Mouse (Mus musculus): ENCODE data around the gene Zfp385b. TPM values are rescaled to one million over a fixed set of nuclear protein-coding genes. Genes with fewer than 3 reads are reported as not detected.

Zfp385b gene
- polyA plus RNA-seq, 1 experiment from 2014 or later, result 4.7 TPM

DNA sequence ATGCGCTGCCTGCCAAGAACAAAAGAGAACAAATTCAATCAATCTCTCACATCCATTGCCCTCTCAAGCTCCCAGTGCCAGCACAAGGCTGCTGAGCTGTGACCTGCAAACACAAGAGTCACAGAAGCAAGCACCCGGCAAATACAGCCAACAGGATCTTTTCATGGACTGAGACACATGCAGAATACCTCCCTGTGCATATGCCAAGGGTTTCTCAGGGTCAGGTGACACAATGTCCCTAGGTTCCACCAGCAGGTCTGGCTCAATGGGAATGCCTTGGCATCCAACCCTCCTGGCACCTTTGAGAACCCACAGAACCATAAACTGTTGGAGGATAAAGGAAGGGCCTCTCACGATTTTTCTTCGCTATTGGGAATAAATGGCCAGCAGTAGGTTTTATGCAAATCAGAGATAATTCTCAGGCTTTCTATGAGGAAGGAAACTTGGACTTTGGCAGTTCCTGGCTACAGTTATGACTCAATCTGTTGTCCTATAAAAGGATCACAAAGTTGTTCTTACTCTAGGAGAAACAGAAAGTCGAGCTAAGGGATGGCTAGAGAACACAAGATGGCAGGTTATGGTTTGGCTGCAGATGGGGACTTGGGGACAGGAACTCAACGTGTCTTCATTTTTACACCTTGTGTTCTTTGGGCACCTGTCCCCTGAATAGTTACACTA, 315.6 kb downstream of the Zfp385b start:
- Histone ChIP-seq H3K4me2 (ENCODE audit: low read length) (no peak overlapping the region), H3K4me1 (ENCODE audit: control insufficient read depth, insufficient read depth, low read length) (0 out of 2 replicates have a peak, but pooled peaks cover 4% of the 10 kb centered on the region), H3K9me3 (replicated peaks; ENCODE audit: control insufficient read depth, low read length) (no peaks in the 10 kb centered on the region), H3K4me3 (ENCODE audit: low read depth, low read length) (no peak overlapping the region), H3K36me3 (ENCODE audit: control insufficient read depth, insufficient read depth, low read length) (no peaks in the 10 kb centered on the region), H3K27me3 (replicated peaks; ENCODE audit: control insufficient read depth, insufficient read depth, low read length) (no peaks in the 10 kb centered on the region), H3K27ac (ENCODE audit: low read depth, low read length) (no peak overlapping the region), H3K9ac (ENCODE audit: low read length) (no peak overlapping the region)
- DNase-seq (ENCODE audit: low spot score) (no peak), ATAC-seq (no peak)
- WGBS, result 89% methylated on average over 6 of the region's 6 CpGs

- 84% methylated on average over 8 of the region's 8 CpGs for WGBS
Observed at GRCm38 (mm10) chr2:77503217-77503616, 316.2 kb downstream of the Zfp385b start.

GRCm38 (mm10) chr2:77502458-77502857, 317.0 kb downstream of the Zfp385b start:
- Histone ChIP-seq H3K36me3 (ENCODE audit: control insufficient read depth, insufficient read depth, low read length) (no peaks in the 10 kb centered on the region), H3K4me3 (ENCODE audit: low read depth, low read length) (no peak overlapping the region), H3K27ac (ENCODE audit: low read depth, low read length) (no peak overlapping the region), H3K27me3 (replicated peaks; ENCODE audit: control insufficient read depth, insufficient read depth, low read length) (no peaks in the 10 kb centered on the region), H3K4me2 (ENCODE audit: low read length) (no peak overlapping the region), H3K9ac (ENCODE audit: low read length) (no peak overlapping the region), H3K9me3 (replicated peaks; ENCODE audit: control insufficient read depth, low read length) (no peaks in the 10 kb centered on the region), H3K4me1 (ENCODE audit: control insufficient read depth, insufficient read depth, low read length) (0 out of 2 replicates have a peak, but pooled peaks cover 4% of the 10 kb centered on the region)
- ATAC-seq, result peak; percentile 32; the same call in 1 of the 2 replicates
- DNase-seq (ENCODE audit: low spot score), result peak; percentile 37
- WGBS, result 76% methylated on average over 8 of the region's 8 CpGs

More at GRCm38 (mm10) chr2:77503217-77503616, 316.2 kb downstream of the Zfp385b start:
- Histone ChIP-seq H3K4me1 (ENCODE audit: control insufficient read depth, insufficient read depth, low read length) (0 out of 2 replicates have a peak, but pooled peaks cover 4% of the 10 kb centered on the region), H3K4me3 (ENCODE audit: low read depth, low read length) (no peak overlapping the region), H3K27me3 (replicated peaks; ENCODE audit: control insufficient read depth, insufficient read depth, low read length) (no peaks in the 10 kb centered on the region), H3K27ac (ENCODE audit: low read depth, low read length) (no peak overlapping the region), H3K36me3 (ENCODE audit: control insufficient read depth, insufficient read depth, low read length) (no peaks in the 10 kb centered on the region), H3K9me3 (replicated peaks; ENCODE audit: control insufficient read depth, low read length) (no peaks in the 10 kb centered on the region), H3K9ac (ENCODE audit: low read length) (no peak overlapping the region), H3K4me2 (ENCODE audit: low read length) (no peak overlapping the region)
- ATAC-seq (no peak), DNase-seq (ENCODE audit: low spot score) (no peak)

- H3K36me3 ChIP-seq (ENCODE audit: control insufficient read depth, insufficient read depth, low read length), result no peaks in the 10 kb centered on the region
- no peak overlapping the region for H3K4me3 ChIP-seq (ENCODE audit: low read depth, low read length)
- H3K27me3 ChIP-seq (replicated peaks; ENCODE audit: control insufficient read depth, insufficient read depth, low read length), result no peaks in the 10 kb centered on the region
- DNase-seq (ENCODE audit: low spot score) (no peak), ATAC-seq (no peak)
- H3K4me2 ChIP-seq (ENCODE audit: low read length), result no peak overlapping the region
- no peaks in the 10 kb centered on the region for H3K9me3 ChIP-seq (replicated peaks; ENCODE audit: control insufficient read depth, low read length)
- WGBS, result 27% methylated on average over 6 of the region's 6 CpGs
- H3K27ac ChIP-seq (ENCODE audit: low read depth, low read length), result no peak overlapping the region
- H3K9ac ChIP-seq (ENCODE audit: low read length), result no peak overlapping the region
- H3K4me1 ChIP-seq (ENCODE audit: control insufficient read depth, insufficient read depth, low read length), result no peaks in the 10 kb centered on the region
Observed at GRCm38 (mm10) chr2:77500480-77500879, 319.0 kb downstream of the Zfp385b start.

DNA sequence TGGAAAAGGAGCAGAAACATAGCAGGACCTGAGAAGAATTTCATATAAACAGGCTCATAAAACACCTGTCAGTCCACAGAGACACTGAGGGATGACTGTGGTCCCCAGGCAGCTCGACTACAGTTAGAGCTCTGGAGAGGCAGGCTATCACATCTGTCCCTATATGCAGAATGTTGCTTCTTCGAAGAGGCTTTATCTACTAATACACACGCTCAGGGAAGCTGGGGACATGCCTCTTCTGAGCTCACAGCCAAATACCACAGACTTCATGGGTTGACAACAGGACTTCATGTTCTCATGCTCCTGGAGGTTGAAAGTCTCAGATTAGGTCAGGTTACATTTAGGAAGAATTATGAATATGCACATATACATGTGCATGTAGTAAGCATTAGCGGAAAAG, 321.1 kb downstream of the Zfp385b start:
- no peak for DNase-seq (ENCODE audit: low spot score)
- no peaks in the 10 kb centered on the region for H3K36me3 ChIP-seq (ENCODE audit: control insufficient read depth, insufficient read depth, low read length)
- no peak overlapping the region for H3K9ac ChIP-seq (ENCODE audit: low read length)
- no peak for ATAC-seq
- no peaks in the 10 kb centered on the region for H3K4me1 ChIP-seq (ENCODE audit: control insufficient read depth, insufficient read depth, low read length)
- no peak overlapping the region for H3K4me2 ChIP-seq (ENCODE audit: low read length)
- no peaks in the 10 kb centered on the region for H3K27me3 ChIP-seq (replicated peaks; ENCODE audit: control insufficient read depth, insufficient read depth, low read length)
- no peaks in the 10 kb centered on the region for H3K9me3 ChIP-seq (replicated peaks; ENCODE audit: control insufficient read depth, low read length)
- 88% methylated on average over 4 of the region's 4 CpGs for WGBS
- H3K4me3 ChIP-seq (ENCODE audit: low read depth, low read length), result no peak overlapping the region
- no peak overlapping the region for H3K27ac ChIP-seq (ENCODE audit: low read depth, low read length)

- Histone ChIP-seq H3K9me3 (replicated peaks; ENCODE audit: control insufficient read depth, low read length) (no peaks in the 10 kb centered on the region), H3K27me3 (replicated peaks; ENCODE audit: control insufficient read depth, insufficient read depth, low read length) (no peaks in the 10 kb centered on the region), H3K4me1 (ENCODE audit: control insufficient read depth, insufficient read depth, low read length) (no peaks in the 10 kb centered on the region), H3K36me3 (ENCODE audit: control insufficient read depth, insufficient read depth, low read length) (no peaks in the 10 kb centered on the region), H3K4me2 (ENCODE audit: low read length) (no peak overlapping the region), H3K27ac (ENCODE audit: low read depth, low read length) (no peak overlapping the region), H3K9ac (ENCODE audit: low read length) (no peak overlapping the region), H3K4me3 (ENCODE audit: low read depth, low read length) (no peak overlapping the region)
- 94% methylated on average over 6 of the region's 6 CpGs for WGBS
- no peak for ATAC-seq
- DNase-seq (ENCODE audit: low spot score), result no peak
Observed at GRCm38 (mm10) chr2:77497942-77498341, 321.5 kb downstream of the Zfp385b start.

DNA sequence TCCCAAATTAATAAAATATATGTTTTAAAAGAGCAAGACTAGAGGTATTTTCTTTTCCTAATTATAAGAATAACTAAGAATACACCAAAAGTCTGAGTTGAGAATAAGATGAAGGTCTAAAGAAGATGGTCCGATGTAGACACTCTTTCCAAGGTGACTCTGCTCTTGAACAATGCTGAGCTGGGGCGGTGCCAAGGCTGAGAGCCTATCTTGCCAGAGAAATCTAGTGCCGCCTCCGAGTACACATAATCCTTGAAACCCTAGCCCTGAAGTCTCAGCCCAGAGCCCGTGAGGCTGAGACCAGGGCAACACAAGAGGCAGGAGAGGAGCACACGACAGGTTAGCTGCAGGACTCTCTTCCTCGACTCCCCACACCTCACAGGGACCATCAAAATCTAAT, 323.4 kb downstream of the Zfp385b start:
- Histone ChIP-seq H3K36me3 (ENCODE audit: control insufficient read depth, insufficient read depth, low read length) (no peaks in the 10 kb centered on the region), H3K9ac (ENCODE audit: low read length) (no peak overlapping the region), H3K4me2 (ENCODE audit: low read length) (no peak overlapping the region), H3K9me3 (replicated peaks; ENCODE audit: control insufficient read depth, low read length) (no peaks in the 10 kb centered on the region), H3K4me1 (ENCODE audit: control insufficient read depth, insufficient read depth, low read length) (no peaks in the 10 kb centered on the region), H3K4me3 (ENCODE audit: low read depth, low read length) (no peak overlapping the region), H3K27ac (ENCODE audit: low read depth, low read length) (no peak overlapping the region), H3K27me3 (replicated peaks; ENCODE audit: control insufficient read depth, insufficient read depth, low read length) (no peaks in the 10 kb centered on the region)
- WGBS, result 86% methylated on average over 7 of the region's 7 CpGs
- ATAC-seq, result no peak
- no peak for DNase-seq (ENCODE audit: low spot score)

DNA sequence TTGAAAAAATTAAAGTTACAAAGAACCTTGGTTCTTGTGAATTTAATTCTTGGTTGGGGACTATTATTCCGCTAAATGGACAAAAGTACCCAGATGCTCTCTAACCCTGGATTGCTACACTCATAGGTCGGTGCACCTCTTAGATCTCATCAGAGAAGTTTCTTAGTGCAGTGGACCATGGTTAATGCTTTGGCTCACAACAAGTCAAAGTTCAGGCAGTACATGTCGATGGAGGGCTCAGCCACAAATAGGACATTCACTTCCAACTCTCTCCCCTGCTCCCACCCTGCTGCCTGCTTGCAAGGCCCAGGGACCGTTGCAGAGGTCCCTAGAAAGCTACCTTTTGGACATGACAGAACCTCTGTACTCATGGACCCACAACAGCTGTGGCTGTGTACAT, 324.1 kb downstream of the Zfp385b start:
- H3K9ac ChIP-seq (ENCODE audit: low read length), result no peak overlapping the region
- H3K27me3 ChIP-seq (replicated peaks; ENCODE audit: control insufficient read depth, insufficient read depth, low read length), result no peaks in the 10 kb centered on the region
- H3K4me2 ChIP-seq (ENCODE audit: low read length), result no peak overlapping the region
- H3K4me1 ChIP-seq (ENCODE audit: control insufficient read depth, insufficient read depth, low read length), result no peaks in the 10 kb centered on the region
- H3K27ac ChIP-seq (ENCODE audit: low read depth, low read length), result no peak overlapping the region
- no peaks in the 10 kb centered on the region for H3K9me3 ChIP-seq (replicated peaks; ENCODE audit: control insufficient read depth, low read length)
- no peak for ATAC-seq
- no peak for DNase-seq (ENCODE audit: low spot score)
- H3K4me3 ChIP-seq (ENCODE audit: low read depth, low read length), result no peak overlapping the region
- H3K36me3 ChIP-seq (ENCODE audit: control insufficient read depth, insufficient read depth, low read length), result no peaks in the 10 kb centered on the region
- 81% methylated on average over 4 of the region's 4 CpGs for WGBS

DNA sequence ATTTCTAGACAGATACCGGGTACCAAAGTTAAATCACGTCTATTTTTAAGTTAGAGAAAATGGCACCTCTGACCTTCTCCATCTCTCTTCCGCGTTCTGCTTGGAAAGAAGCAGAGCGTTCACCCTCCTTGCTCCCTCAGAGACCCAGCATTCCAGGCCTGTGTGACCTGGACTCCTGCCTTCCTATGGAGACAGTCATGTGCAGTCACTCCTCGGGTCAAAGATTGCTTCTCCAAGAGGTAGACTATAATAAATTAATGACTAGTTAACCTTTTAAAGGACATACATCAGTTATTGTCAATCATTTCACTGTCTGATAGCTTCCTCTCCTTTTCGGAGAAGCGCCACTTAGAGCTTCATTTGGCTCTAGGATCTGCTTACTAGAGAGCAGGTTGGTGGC, 325.7 kb downstream of the Zfp385b start:
- Histone ChIP-seq H3K27me3 (replicated peaks; ENCODE audit: control insufficient read depth, insufficient read depth, low read length) (no peaks in the 10 kb centered on the region), H3K4me2 (ENCODE audit: low read length) (no peak overlapping the region), H3K36me3 (ENCODE audit: control insufficient read depth, insufficient read depth, low read length) (no peaks in the 10 kb centered on the region), H3K9me3 (replicated peaks; ENCODE audit: control insufficient read depth, low read length) (no peaks in the 10 kb centered on the region), H3K9ac (ENCODE audit: low read length) (no peak overlapping the region), H3K4me3 (ENCODE audit: low read depth, low read length) (no peak overlapping the region), H3K27ac (ENCODE audit: low read depth, low read length) (no peak overlapping the region), H3K4me1 (ENCODE audit: control insufficient read depth, insufficient read depth, low read length) (no peaks in the 10 kb centered on the region)
- WGBS, result 97% methylated on average over 8 of the region's 8 CpGs
- DNase-seq (ENCODE audit: low spot score) (no peak), ATAC-seq (no peak)

Data from forebrain, embryonic 14.5 days (tissue).